Mouse (Mus musculus): Measurements from ENCODE around the gene Dgkg. TPM values are rescaled to one million over a fixed set of nuclear protein-coding genes. Genes with fewer than 3 reads are reported as not detected.
A peak's percentile ranks its signal among the peaks of the same experiment; 100 is the strongest.

Dgkg gene
- total RNA-seq, 4 experiments from 2014 or later, result 0.08 to 0.72 (median 0.34) TPM

- no peak for DNase-seq (ENCODE audit: low spot score)
Observed at GRCm38 (mm10) chr16:22598741-22599140, 58.3 kb downstream of the Dgkg start.

- no peak for DNase-seq (ENCODE audit: low spot score)
Observed at GRCm38 (mm10) chr16:22596394-22596793, 60.6 kb downstream of the Dgkg start.

GRCm38 (mm10) chr16:22593907-22594306, 63.1 kb downstream of the Dgkg start:
- DNase-seq (ENCODE audit: low spot score), result no peak

GRCm38 (mm10) chr16:22589619-22590018, 67.4 kb downstream of the Dgkg start:
- no peak for DNase-seq (ENCODE audit: low spot score)

- DNase-seq (ENCODE audit: low spot score), result no peak
Observed at GRCm38 (mm10) chr16:22586151-22586836, 70.7 kb downstream of the Dgkg start.

- DNase-seq (ENCODE audit: low spot score), result no peak
Observed at GRCm38 (mm10) chr16:22585523-22585922, 71.5 kb downstream of the Dgkg start.

- no peak for DNase-seq (ENCODE audit: low spot score)
Observed at GRCm38 (mm10) chr16:22583401-22583800, 73.6 kb downstream of the Dgkg start.

GRCm38 (mm10) chr16:22582173-22582929, 74.7 kb downstream of the Dgkg start:
- DNase-seq (ENCODE audit: low spot score), result no peak

- DNase-seq (ENCODE audit: low spot score), result no peak
Observed at GRCm38 (mm10) chr16:22580103-22580502, 76.9 kb downstream of the Dgkg start.

- DNase-seq (ENCODE audit: low spot score), result no peak
Observed at GRCm38 (mm10) chr16:22578883-22579282, 78.1 kb downstream of the Dgkg start.

GRCm38 (mm10) chr16:22577656-22578055, 79.4 kb downstream of the Dgkg start:
- DNase-seq (ENCODE audit: low spot score), result peak; percentile 4

GRCm38 (mm10) chr16:22574164-22574563, 82.9 kb downstream of the Dgkg start:
- no peak for DNase-seq (ENCODE audit: low spot score)

GRCm38 (mm10) chr16:22572641-22573341, 84.2 kb downstream of the Dgkg start:
- DNase-seq (ENCODE audit: low spot score), result no peak

- no peak for DNase-seq (ENCODE audit: low spot score)
Observed at GRCm38 (mm10) chr16:22564907-22565272, 92.1 kb downstream of the Dgkg start.

GRCm38 (mm10) chr16:22564259-22564906, 92.6 kb downstream of the Dgkg start:
- DNase-seq (ENCODE audit: low spot score), result peak; percentile 64

GRCm38 (mm10) chr16:22563594-22563993, 93.4 kb downstream of the Dgkg start:
- DNase-seq (ENCODE audit: low spot score), result no peak

GRCm38 (mm10) chr16:22554996-22555395, 102.0 kb downstream of the Dgkg start:
- no peak for DNase-seq (ENCODE audit: low spot score)

- DNase-seq (ENCODE audit: low spot score), result no peak
Observed at GRCm38 (mm10) chr16:22552351-22552750, 104.7 kb downstream of the Dgkg start.

- DNase-seq (ENCODE audit: low spot score), result no peak
Observed at GRCm38 (mm10) chr16:22551231-22552000, 105.6 kb downstream of the Dgkg start.

- DNase-seq (ENCODE audit: low spot score), result no peak
Observed at GRCm38 (mm10) chr16:22549346-22549745, 107.7 kb downstream of the Dgkg start.
